Mouse (Mus musculus) lung, postnatal 0 days (tissue): ENCODE results near the gene Angptl8.

ENCODE experiments used
- CTCF ChIP-seq: IDR thresholded peaks from 2 replicates; pipeline ENCODE4 v1.5.1; 2016; ENCODE audit warnings: antibody characterized with exemption, mild to moderate bottlenecking
- EP300 ChIP-seq: IDR thresholded peaks from 2 replicates; pipeline ENCODE4 v1.6.1; 2016; ENCODE audit warnings: antibody characterized with exemption, mild to moderate bottlenecking, control low read depth

- no peak for TF ChIP-seq CTCF
- TF ChIP-seq EP300, result no peak
Measured at GRCm38 (mm10) chr9:21847926-21848325, 12.6 kb downstream of the Angptl8 start.
